Mouse (Mus musculus) thymus, adult 18-20 months (tissue): ENCODE data around the gene Knstrn.
A peak's percentile ranks its signal among the peaks of the same experiment; 100 is the strongest.

Experiments used
- DNase-seq, 2 experiments: peaks; one replicate each; pipeline ENCODE4 v3.0.0; 2022; ENCODE audit warnings: mixed read lengths in 2 of 2

Gene Knstrn

GRCm38 (mm10) chr2:118901175-118902031, 87.6 kb downstream of the Knstrn start:
- DNase-seq: peak; percentile 96 to 97

GRCm38 (mm10) chr2:118902051-118903025, 88.5 kb downstream of the Knstrn start:
- peak; percentile 34 to 35 for DNase-seq

GRCm38 (mm10) chr2:118903333-118903741, 89.5 kb downstream of the Knstrn start:
- no peak for DNase-seq
